Mouse (Mus musculus) stomach, postnatal 0 days (tissue): Measurements from ENCODE around the gene Mybpc2.

Source experiments
- CTCF ChIP-seq: IDR thresholded peaks from 2 replicates; pipeline ENCODE4 v1.5.1; 2016; ENCODE audit warnings: antibody characterized with exemption, low read depth, mild to moderate bottlenecking, moderate library complexity
- EP300 ChIP-seq: optimal IDR thresholded peaks from 2 replicates; pipeline ENCODE3; 2016; ENCODE audit warnings: antibody characterized with exemption

DNA sequence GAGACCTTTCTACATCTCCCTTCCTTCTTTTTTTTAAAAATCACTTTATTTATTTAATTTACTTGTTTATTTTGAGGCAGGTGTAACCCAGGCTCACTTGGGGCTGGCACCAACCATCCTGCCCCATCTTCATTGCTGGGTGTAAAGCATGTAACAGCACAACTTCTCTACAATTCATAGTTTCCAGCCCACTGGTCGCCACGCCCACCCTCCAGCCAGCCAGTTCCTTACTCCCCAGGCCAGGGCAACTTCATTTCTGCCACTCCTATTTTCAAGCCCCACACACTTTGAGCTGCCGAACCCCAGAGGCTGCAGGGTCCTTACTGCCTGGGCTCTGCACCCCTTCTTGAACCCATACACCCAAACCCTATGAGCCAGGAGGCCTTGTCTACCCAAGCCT is 3.5 kb downstream of the Mybpc2 start:
- no peak for TF ChIP-seq CTCF
- TF ChIP-seq EP300, result no peak
